Mouse (Mus musculus) heart, adult 2 months (tissue): Measurements from ENCODE around the gene Zfp598. TPM values are rescaled to one million over a fixed set of nuclear protein-coding genes. Genes with fewer than 3 reads are reported as not detected.

ENCODE experiments used
- DNase-seq, 2 experiments: peaks; one replicate each; pipeline ENCODE4 v3.0.0; 2021
- H3K27ac ChIP-seq: fragments of 200-600 bp; 2 replicates; pipeline ENCODE4 v1.8.1; 2022
- H3K27me3 ChIP-seq: fragments of 200-500 bp; 2 replicates; pipeline ENCODE4 v1.6.1; 2012; ENCODE audit warnings: mild to moderate bottlenecking, low read length, inconsistent platforms, mixed read lengths; ENCODE audit not compliant: control insufficient read depth, insufficient read depth
- H3K36me3 ChIP-seq: fragments of 200-500 bp; 2 replicates; pipeline ENCODE4 v1.6.1; 2012; ENCODE audit warnings: low read length, inconsistent platforms; ENCODE audit not compliant: control insufficient read depth, insufficient read depth
- H3K4me1 ChIP-seq: fragments of 200-500 bp; 2 replicates; pipeline ENCODE4 v1.6.1; 2011; ENCODE audit warnings: low read length; ENCODE audit not compliant: control insufficient read depth, insufficient read depth
- H3K4me3 ChIP-seq: fragments of 200-600 bp; 2 replicates; pipeline ENCODE4 v1.8.1; 2022
- H3K79me2 ChIP-seq: fragments of 200-500 bp; replicated peaks from 2 replicates; pipeline ENCODE4 v1.6.1; 2012; ENCODE audit warnings: mild to moderate bottlenecking, inconsistent platforms, low read length, moderate library complexity, mixed read lengths; ENCODE audit not compliant: control insufficient read depth, insufficient read depth
- H3K9ac ChIP-seq: fragments of 200-500 bp; 2 replicates; pipeline ENCODE4 v1.6.1; 2012; ENCODE audit warnings: low read depth, mild to moderate bottlenecking, control low read depth, inconsistent platforms, low read length, mixed read lengths
- CTCF ChIP-seq: fragments of 200-600 bp; IDR thresholded peaks from 2 replicates; pipeline ENCODE4 v1.8.1; 2022; ENCODE audit warnings: antibody characterized with exemption, mild to moderate bottlenecking, moderate library complexity
- EP300 ChIP-seq: fragments of 200-500 bp; IDR thresholded peaks from 2 replicates; pipeline ENCODE4 v1.6.1; 2011; ENCODE audit warnings: low read depth, low read length, control low read depth; ENCODE audit not compliant: insufficient read depth
- POLR2A ChIP-seq: fragments of 200-500 bp; IDR thresholded peaks from 2 replicates; pipeline ENCODE4 v1.6.1; 2011; ENCODE audit warnings: mild to moderate bottlenecking, low read depth, low read length, control low read depth; ENCODE audit not compliant: insufficient read depth
- WGBS: fragments of 180-500 bp; shearing (Covaris S2); methylation state at CpG from one replicate; pipeline ENCODE4 v1.1.7; 2018; 5-methylcytosine and 5-hydroxymethylcytosine counted together
- intact Hi-C: fragments of 180-260 bp; cut with DNase I; formaldehyde crosslinking; loops from one replicate; pipeline ENCODE4 v1.15.1; 2025
- polyA plus RNA-seq: library from polyadenylated mRNA; depleted of rRNA; stranded (reverse); fragments of >200 nt; gene quantifications from 2 replicates; pipeline ENCODE4 v1.2.3, GENCODE M21; 2012; rRNA removed
- total RNA-seq, 2 experiments: library from RNA; stranded (reverse); gene quantifications; 2 replicates each; pipeline ENCODE4 v1.2.3; 2021

The Zfp598 gene
- total and polyA plus RNA-seq, 3 experiments = 17.4 to 28.1 (median 17.5) TPM

DNA sequence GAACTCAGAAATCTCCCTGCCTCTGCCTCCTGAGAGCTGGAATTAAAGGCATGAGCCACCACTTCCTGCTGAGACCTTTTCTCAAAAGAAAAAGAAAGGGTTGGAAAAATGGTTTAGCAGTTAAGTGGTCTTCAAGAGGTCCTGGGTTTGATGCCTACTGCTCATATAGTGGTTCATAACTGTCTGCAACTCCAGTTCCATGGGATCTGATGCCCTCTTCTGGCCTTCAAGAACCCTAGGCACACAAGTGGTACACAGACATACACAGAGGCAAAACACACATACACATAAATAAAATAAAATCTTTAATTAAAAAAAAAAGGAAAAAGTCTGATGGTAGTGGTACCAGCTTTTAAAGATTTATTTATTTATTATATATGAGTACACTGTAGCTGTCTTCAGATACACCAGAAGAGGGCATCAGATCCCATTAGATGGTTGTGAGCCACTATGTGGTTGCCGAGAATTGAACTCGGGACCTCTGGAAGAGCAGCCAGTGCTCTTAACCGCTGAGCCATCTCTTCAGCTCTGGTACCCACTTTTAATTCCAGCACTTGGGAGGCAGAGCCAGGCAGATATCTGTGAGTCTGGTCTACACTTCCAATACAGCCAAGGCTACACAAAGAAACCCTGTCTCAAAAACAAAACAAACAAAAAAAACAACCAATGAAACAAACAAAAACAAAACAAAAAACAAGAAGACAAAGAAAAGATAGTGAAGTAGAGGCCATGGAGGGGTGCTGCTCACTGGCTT, 56.3 kb downstream of the Zfp598 start:
- no peak overlapping the region for H3K27ac ChIP-seq
- H3K4me3 ChIP-seq = no peak overlapping the region
- DNase-seq = no peak
- 67% methylated on average over 3 of the region's 3 CpGs for WGBS
- intact Hi-C loops = no loop called here
- TF ChIP-seq CTCF (peak; percentile 32), EP300 (no peak)
- peaks cover 7% of the 10 kb centered on the region for H3K4me1 ChIP-seq
- peaks cover 12% of the 10 kb centered on the region for H3K36me3 ChIP-seq
- H3K9ac ChIP-seq = no peak overlapping the region
- H3K27me3 ChIP-seq = no peaks in the 10 kb centered on the region
- H3K79me2 ChIP-seq = no peaks in the 10 kb centered on the region

DNA sequence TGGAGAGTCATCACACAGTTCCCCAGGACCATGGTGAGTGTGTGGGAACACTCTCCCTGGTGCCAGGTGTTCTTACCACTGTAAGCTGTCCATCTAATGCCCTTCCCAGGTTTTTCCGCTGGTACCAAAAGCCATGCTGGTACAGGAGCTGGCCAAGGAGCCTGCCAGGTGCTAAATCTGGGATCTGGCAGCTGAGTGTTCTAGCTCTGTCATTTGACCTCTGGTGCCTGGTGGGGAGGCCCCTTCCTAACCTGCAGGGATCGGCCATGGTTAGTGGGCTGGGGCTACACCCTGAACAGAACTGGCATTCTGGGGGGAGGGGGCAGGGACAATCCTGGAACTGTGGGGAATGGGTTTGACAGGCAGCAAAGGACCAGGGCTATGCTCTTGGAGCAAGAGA, 58.1 kb downstream of the Zfp598 start, which contains the start of gene Rpl3l:
Gene Rpl3l, plus strand, starts transcription at position 203 of the 400 bp plus-strand sequence.
- Histone ChIP-seq H3K9ac (peak within 1 kb of the TSS; percentile 60), H3K36me3 (no peaks in the 10 kb centered on the region), H3K4me1 (peaks cover 2% of the 10 kb centered on the region), H3K79me2 (no peaks in the 10 kb centered on the region), H3K4me3 (peak within 1 kb of the TSS; percentile 44), H3K27me3 (no peaks in the 10 kb centered on the region), H3K27ac (peak within 1 kb of the TSS; percentile 87)
- intact Hi-C loops = no loop called here
- TF ChIP-seq CTCF (no peak), EP300 (no peak), POLR2A (peak; percentile 65; the same call in 1 of the 2 replicates)
- peak; percentile 55 to 65 for DNase-seq
- 56% methylated on average over 2 of the region's 2 CpGs for WGBS

DNA sequence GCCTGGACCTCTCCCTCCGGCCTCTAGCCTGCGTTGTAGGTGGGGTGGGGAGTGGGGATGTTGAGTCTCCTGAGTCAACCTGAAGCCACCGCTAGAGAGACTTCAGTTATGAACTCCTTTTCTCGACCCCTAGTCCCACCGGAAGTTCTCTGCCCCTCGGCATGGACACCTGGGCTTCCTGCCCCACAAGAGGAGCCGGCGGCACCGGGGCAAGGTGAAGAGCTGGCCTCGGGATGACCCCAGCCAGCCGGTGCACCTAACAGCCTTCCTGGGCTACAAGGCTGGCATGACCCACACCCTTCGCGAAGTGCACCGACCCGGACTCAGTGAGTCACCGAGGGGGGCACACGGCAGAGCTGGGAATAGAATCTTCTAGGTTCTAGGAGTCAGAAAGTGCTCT, 58.7 kb downstream of the Zfp598 start:
- peak overlapping the region; percentile 87 for H3K27ac ChIP-seq
- peak overlapping the region; percentile 60 for H3K9ac ChIP-seq
- no peaks in the 10 kb centered on the region for H3K36me3 ChIP-seq
- H3K4me3 ChIP-seq = peak overlapping the region; percentile 44
- intact Hi-C loops = no loop called here
- H3K79me2 ChIP-seq = no peaks in the 10 kb centered on the region
- peak in 1 of 2 experiments; percentile 40 for DNase-seq
- 50% methylated on average over 17 of the region's 17 CpGs for WGBS
- H3K4me1 ChIP-seq = peaks cover 3% of the 10 kb centered on the region
- no peak for TF ChIP-seq EP300
- no peak for TF ChIP-seq CTCF
- TF ChIP-seq POLR2A = no peak
- no peaks in the 10 kb centered on the region for H3K27me3 ChIP-seq

DNA sequence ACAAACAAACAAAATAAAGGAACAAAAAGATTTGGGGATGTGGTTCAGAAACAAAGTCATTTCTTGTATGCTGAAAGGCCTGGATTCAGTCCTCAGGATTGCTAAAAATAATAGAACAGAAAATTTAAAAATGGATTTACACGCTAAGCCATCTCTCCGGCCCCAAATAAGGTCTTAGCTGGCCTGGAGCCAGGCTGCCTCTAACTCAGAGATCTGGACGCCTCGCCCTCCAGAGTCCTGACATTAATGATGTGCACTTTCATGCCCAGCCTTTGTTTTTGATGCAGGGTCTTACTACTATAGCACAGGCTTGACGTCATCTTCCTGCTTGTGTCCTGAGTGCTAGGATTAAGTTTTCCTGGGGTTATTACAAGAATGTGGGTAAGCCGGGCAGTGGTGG, 59.6 kb downstream of the Zfp598 start:
- TF ChIP-seq POLR2A = no peak
- TF ChIP-seq CTCF = no peak
- TF ChIP-seq EP300 = no peak
- no peak for DNase-seq
- intact Hi-C loops = no loop called here
- Histone ChIP-seq H3K4me1 (peaks cover 4% of the 10 kb centered on the region), H3K27ac (peak overlapping the region; percentile 87), H3K27me3 (no peaks in the 10 kb centered on the region), H3K4me3 (no peak overlapping the region), H3K79me2 (no peaks in the 10 kb centered on the region), H3K9ac (no peak overlapping the region), H3K36me3 (no peaks in the 10 kb centered on the region)
- 35% methylated on average over 6 of the region's 6 CpGs for WGBS

DNA sequence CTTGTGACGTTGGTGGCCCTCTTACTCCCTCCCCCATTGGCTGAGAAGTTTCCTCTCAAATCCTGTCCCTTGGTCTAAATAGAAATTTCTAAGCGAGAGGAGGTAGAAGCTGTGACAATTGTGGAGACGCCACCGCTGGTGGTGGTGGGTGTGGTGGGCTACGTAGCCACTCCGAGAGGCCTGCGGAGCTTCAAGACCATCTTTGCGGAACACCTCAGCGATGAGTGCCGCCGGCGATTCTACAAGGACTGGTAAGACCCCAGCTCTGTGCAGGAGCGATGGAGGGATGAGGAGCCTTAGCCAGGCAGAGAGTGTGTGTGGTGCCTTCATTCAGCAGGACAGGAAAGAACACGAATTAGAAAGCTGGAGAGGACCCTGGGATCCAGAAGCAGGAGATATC, 61.3 kb downstream of the Zfp598 start:
- H3K36me3 ChIP-seq = no peaks in the 10 kb centered on the region
- no peak overlapping the region for H3K4me3 ChIP-seq
- DNase-seq = no peak
- H3K9ac ChIP-seq = no peak overlapping the region
- intact Hi-C loops = no loop called here
- peaks cover 3% of the 10 kb centered on the region; the same call in 1 of the 2 replicates for H3K4me1 ChIP-seq
- H3K27ac ChIP-seq = no peak overlapping the region; the same call in 1 of the 2 replicates
- WGBS = 83% methylated on average over 14 of the region's 14 CpGs
- H3K27me3 ChIP-seq = no peaks in the 10 kb centered on the region
- TF ChIP-seq CTCF = no peak
- TF ChIP-seq EP300 = no peak
- no peak for TF ChIP-seq POLR2A
- no peaks in the 10 kb centered on the region for H3K79me2 ChIP-seq

Other genes starting within 250 kb of the Zfp598 start
Only the 30 nearest of the 33 such genes appear.
- 10 to 100 TPM; 10.2 to 10.3 TPM for gene E4f1, start 199.4 kb upstream of the Zfp598 start, total RNA-seq
- 43.6 and 43.7 TPM in 2 replicates for gene E4f1, start 199.4 kb upstream of the Zfp598 start, polyA plus RNA-seq
- 10 to 100 TPM; 35.7 to 44.5 TPM for gene Pgp, start 199.3 kb upstream of the Zfp598 start, total RNA-seq
- 39.1 and 46.4 TPM in 2 replicates for gene Pgp, start 199.3 kb upstream of the Zfp598 start, polyA plus RNA-seq
- not detected for gene Bricd5, start 195.8 kb upstream of the Zfp598 start, total RNA-seq
- gene Bricd5, start 195.8 kb upstream of the Zfp598 start, polyA plus RNA-seq = not detected in 2 replicates
- 10 to 100 TPM in 1 of 2 experiments, 1 to 10 TPM in 1; 8.5 to 10.7 TPM for gene Mlst8, start 190.6 kb upstream of the Zfp598 start, total RNA-seq
- 28.1 and 42.0 TPM in 2 replicates for gene Mlst8, start 190.6 kb upstream of the Zfp598 start, polyA plus RNA-seq
- gene Caskin1, start 181.1 kb upstream of the Zfp598 start, total RNA-seq = under 1 TPM; 0.16 to 0.55 TPM
- gene Caskin1, start 181.1 kb upstream of the Zfp598 start, polyA plus RNA-seq = 0.23 and 0.45 TPM in 2 replicates
- gene Traf7, start 141.7 kb upstream of the Zfp598 start, total RNA-seq = 10 to 100 TPM; 41.9 to 46.5 TPM
- 93.4 and 109 TPM in 2 replicates for gene Traf7, start 141.7 kb upstream of the Zfp598 start, polyA plus RNA-seq
- under 1 TPM in 1 of 2 experiments, not detected in 1; 0.39 TPM for gene Rab26, start 135.5 kb upstream of the Zfp598 start, total RNA-seq
- gene Rab26, start 135.5 kb upstream of the Zfp598 start, polyA plus RNA-seq = 0.10 and 0.12 TPM in 2 replicates
- gene Pkd1, start 119.9 kb upstream of the Zfp598 start, total RNA-seq = 10 to 100 TPM; 35.6 to 36.2 TPM
- 48.5 and 59.9 TPM in 2 replicates for gene Pkd1, start 119.9 kb upstream of the Zfp598 start, polyA plus RNA-seq
- 100 to 1,000 TPM; 104 to 110 TPM for gene Tsc2, start 37.1 kb upstream of the Zfp598 start, total RNA-seq
- gene Tsc2, start 37.1 kb upstream of the Zfp598 start, polyA plus RNA-seq = 178 and 194 TPM in 2 replicates
- gene Nthl1, start 37.0 kb upstream of the Zfp598 start, total RNA-seq = 1 to 10 TPM; 2.9 to 3.4 TPM
- gene Nthl1, start 37.0 kb upstream of the Zfp598 start, polyA plus RNA-seq = 4.4 and 7.0 TPM in 2 replicates
- 100 to 1,000 TPM in 1 of 2 experiments, 10 to 100 TPM in 1; 100.0 to 110 TPM for gene Slc9a3r2, start 19.4 kb upstream of the Zfp598 start, total RNA-seq
- gene Slc9a3r2, start 19.4 kb upstream of the Zfp598 start, polyA plus RNA-seq = 125 and 147 TPM in 2 replicates
- not detected for gene Npw, start 11.2 kb upstream of the Zfp598 start, total RNA-seq
- not detected in 2 replicates for gene Npw, start 11.2 kb upstream of the Zfp598 start, polyA plus RNA-seq
- gene Syngr3, start 20.3 kb downstream of the Zfp598 start, total RNA-seq = under 1 TPM; 0.16 to 0.30 TPM
- gene Syngr3, start 20.3 kb downstream of the Zfp598 start, polyA plus RNA-seq = 0.43 and 1.00 TPM in 2 replicates
- 10 to 100 TPM; 20.3 to 21.5 TPM for gene Gfer, start 26.5 kb downstream of the Zfp598 start, total RNA-seq
- 14.0 and 14.6 TPM in 2 replicates for gene Gfer, start 26.5 kb downstream of the Zfp598 start, polyA plus RNA-seq
- gene Noxo1, start 26.5 kb downstream of the Zfp598 start, total RNA-seq = 1 to 10 TPM in 1 of 2 experiments, under 1 TPM in 1; 0.65 to 1.0 TPM
- gene Noxo1, start 26.5 kb downstream of the Zfp598 start, polyA plus RNA-seq = 2.4 and 4.5 TPM in 2 replicates
- 10 to 100 TPM; 17.4 to 19.4 TPM for gene Tbl3, start 38.0 kb downstream of the Zfp598 start, total RNA-seq
- gene Tbl3, start 38.0 kb downstream of the Zfp598 start, polyA plus RNA-seq = 34.2 and 39.2 TPM in 2 replicates
- not detected for gene Rnf151, start 48.4 kb downstream of the Zfp598 start, total RNA-seq
- 0.15 and 0.68 TPM in 2 replicates for gene Rnf151, start 48.4 kb downstream of the Zfp598 start, polyA plus RNA-seq
- gene Rps2, start 48.4 kb downstream of the Zfp598 start, total RNA-seq = 100 to 1,000 TPM; 675 to 722 TPM
- gene Rps2, start 48.4 kb downstream of the Zfp598 start, polyA plus RNA-seq = 2,277 and 2,346 TPM in 2 replicates
- gene Ndufb10, start 54.8 kb downstream of the Zfp598 start, total RNA-seq = 100 to 1,000 TPM; 916 to 992 TPM
- gene Ndufb10, start 54.8 kb downstream of the Zfp598 start, polyA plus RNA-seq = 1,269 and 1,412 TPM in 2 replicates
- 100 to 1,000 TPM; 386 to 472 TPM for gene Rpl3l, start 58.1 kb downstream of the Zfp598 start, total RNA-seq
- gene Rpl3l, start 58.1 kb downstream of the Zfp598 start, polyA plus RNA-seq = 213 and 215 TPM in 2 replicates
- gene Msrb1, start 67.0 kb downstream of the Zfp598 start, total RNA-seq = 100 to 1,000 TPM; 154 to 178 TPM
- 155 and 164 TPM in 2 replicates for gene Msrb1, start 67.0 kb downstream of the Zfp598 start, polyA plus RNA-seq
- not detected for gene Hs3st6, start 83.3 kb downstream of the Zfp598 start, total RNA-seq
- 0.10 TPM in 1 of 2 replicates, not detected in the other for gene Hs3st6, start 83.3 kb downstream of the Zfp598 start, polyA plus RNA-seq
- under 1 TPM; 0.14 to 0.18 TPM for gene Meiob, start 134.6 kb downstream of the Zfp598 start, total RNA-seq
- gene Meiob, start 134.6 kb downstream of the Zfp598 start, polyA plus RNA-seq = not detected in 2 replicates
- 10 to 100 TPM; 85.8 to 89.5 TPM for gene Hagh, start 170.5 kb downstream of the Zfp598 start, total RNA-seq
- gene Hagh, start 170.5 kb downstream of the Zfp598 start, polyA plus RNA-seq = 126 and 133 TPM in 2 replicates
- gene Fahd1, start 180.7 kb downstream of the Zfp598 start, total RNA-seq = 10 to 100 TPM; 80.3 to 81.5 TPM
- 42.7 and 50.8 TPM in 2 replicates for gene Fahd1, start 180.7 kb downstream of the Zfp598 start, polyA plus RNA-seq
- gene Igfals, start 196.3 kb downstream of the Zfp598 start, total RNA-seq = 10 to 100 TPM; 11.7 to 12.7 TPM
- gene Igfals, start 196.3 kb downstream of the Zfp598 start, polyA plus RNA-seq = 6.4 and 9.2 TPM in 2 replicates
- gene Nubp2, start 216.7 kb downstream of the Zfp598 start, total RNA-seq = 10 to 100 TPM; 18.2 to 22.7 TPM
- gene Nubp2, start 216.7 kb downstream of the Zfp598 start, polyA plus RNA-seq = 17.8 and 17.9 TPM in 2 replicates
- 10 to 100 TPM; 30.4 to 33.8 TPM for gene Spsb3, start 217.0 kb downstream of the Zfp598 start, total RNA-seq
- 47.0 and 66.2 TPM in 2 replicates for gene Spsb3, start 217.0 kb downstream of the Zfp598 start, polyA plus RNA-seq
- gene Eme2, start 225.4 kb downstream of the Zfp598 start, total RNA-seq = 10 to 100 TPM; 16.9 to 18.3 TPM
- 19.3 and 20.3 TPM in 2 replicates for gene Eme2, start 225.4 kb downstream of the Zfp598 start, polyA plus RNA-seq
- gene Mrps34, start 225.4 kb downstream of the Zfp598 start, total RNA-seq = 100 to 1,000 TPM in 1 of 2 experiments, 10 to 100 TPM in 1; 95.6 to 102 TPM
- 102 and 133 TPM in 2 replicates for gene Mrps34, start 225.4 kb downstream of the Zfp598 start, polyA plus RNA-seq